Mouse (Mus musculus): ENCODE data around the gene Lrrc42. TPM values are rescaled to one million over a fixed set of nuclear protein-coding genes. Genes with fewer than 3 reads are reported as not detected.

The Lrrc42 gene
- total RNA-seq, 2 experiments from 2014 or later = 29.7 to 32.0 TPM

- peak; percentile 31 to 51 for DNase-seq (ENCODE audit: low spot score in 2 of 2)
These were observed 2.8 kb downstream of the Lrrc42 start for GRCm38 (mm10) chr4:107250494-107250893.

GRCm38 (mm10) chr4:107249471-107249870 is 3.9 kb downstream of the Lrrc42 start:
- no peak for DNase-seq (ENCODE audit: low spot score in 2 of 2)

- no peak for DNase-seq (ENCODE audit: low spot score in 2 of 2)
These were observed 5.3 kb downstream of the Lrrc42 start for GRCm38 (mm10) chr4:107248061-107248460.

- DNase-seq (ENCODE audit: low spot score in 2 of 2) = no peak
These were observed 6.2 kb downstream of the Lrrc42 start for GRCm38 (mm10) chr4:107247110-107247509.

- no peak for DNase-seq (ENCODE audit: low spot score in 2 of 2)
These were observed 7.3 kb downstream of the Lrrc42 start for GRCm38 (mm10) chr4:107246040-107246439.

- DNase-seq (ENCODE audit: low spot score in 2 of 2) = no peak
These were observed 8.0 kb downstream of the Lrrc42 start for GRCm38 (mm10) chr4:107245368-107245767.

- DNase-seq (ENCODE audit: low spot score in 2 of 2) = no peak
These were observed 9.7 kb downstream of the Lrrc42 start for GRCm38 (mm10) chr4:107243365-107244333.

GRCm38 (mm10) chr4:107240196-107240595 is 13.1 kb downstream of the Lrrc42 start:
- DNase-seq (ENCODE audit: low spot score in 2 of 2) = no peak

- no peak for DNase-seq (ENCODE audit: low spot score in 2 of 2)
These were observed 15.1 kb downstream of the Lrrc42 start for GRCm38 (mm10) chr4:107238253-107238652.

- DNase-seq (ENCODE audit: low spot score in 2 of 2) = no peak
These were observed 21.1 kb downstream of the Lrrc42 start for GRCm38 (mm10) chr4:107232219-107232618.

- DNase-seq (ENCODE audit: low spot score in 2 of 2) = no peak
These were observed 27.0 kb downstream of the Lrrc42 start for GRCm38 (mm10) chr4:107226313-107226712.

- no peak for DNase-seq (ENCODE audit: low spot score in 2 of 2)
These were observed 29.8 kb downstream of the Lrrc42 start for GRCm38 (mm10) chr4:107223225-107224204.

- no peak for DNase-seq (ENCODE audit: low spot score in 2 of 2)
These were observed 31.8 kb downstream of the Lrrc42 start for GRCm38 (mm10) chr4:107221524-107221923.

GRCm38 (mm10) chr4:107217574-107217973 is 35.8 kb downstream of the Lrrc42 start:
- no peak for DNase-seq (ENCODE audit: low spot score in 2 of 2)

GRCm38 (mm10) chr4:107213279-107214011 is 39.9 kb downstream of the Lrrc42 start:
- DNase-seq (ENCODE audit: low spot score in 2 of 2) = no peak

- DNase-seq (ENCODE audit: low spot score in 2 of 2) = no peak
These were observed 41.4 kb downstream of the Lrrc42 start for GRCm38 (mm10) chr4:107211936-107212335.

GRCm38 (mm10) chr4:107211465-107211864 is 41.9 kb downstream of the Lrrc42 start:
- peak in 1 of 2 experiments; percentile 9 for DNase-seq (ENCODE audit: low spot score in 2 of 2)

- no peak for DNase-seq (ENCODE audit: low spot score in 2 of 2)
These were observed 42.7 kb downstream of the Lrrc42 start for GRCm38 (mm10) chr4:107210483-107211097.

GRCm38 (mm10) chr4:107208880-107209279 is 44.5 kb downstream of the Lrrc42 start, which contains the start of gene Ldlrad1:
Ldlrad1 (plus strand) TSS chr4:107209180.
- DNase-seq (ENCODE audit: low spot score in 2 of 2) = no peak

GRCm38 (mm10) chr4:107207016-107207415 is 46.3 kb downstream of the Lrrc42 start:
- DNase-seq (ENCODE audit: low spot score in 2 of 2) = no peak

All from left cerebral cortex, adult 18-20 months (tissue).